In the genomic region with DNA sequence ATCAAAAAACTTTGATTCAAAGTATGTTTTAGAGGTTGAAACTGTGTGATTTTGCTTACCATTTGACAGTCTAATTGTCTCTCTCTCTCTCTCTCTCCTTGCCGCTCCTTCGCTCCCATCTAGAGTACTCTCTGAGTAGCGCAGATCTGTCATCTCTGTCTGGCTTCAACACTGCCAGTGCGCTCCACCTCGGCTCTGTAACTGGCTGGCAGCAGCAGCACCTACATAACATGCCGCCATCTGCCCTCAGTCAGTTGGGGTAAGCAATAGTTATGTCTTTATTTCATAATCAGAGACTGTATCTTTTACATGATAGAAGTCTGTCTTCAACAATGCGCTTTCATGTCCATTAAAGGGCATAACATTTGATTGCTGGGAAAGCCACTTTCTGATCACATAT, we compare ENCODE assay signal across 16 mouse cellular contexts.
DNase-seq lines count a peak whose midpoint lies in the region; ATAC-seq and TF ChIP-seq lines count a peak whose summit lies in the region.
"Had no signal": no experiment of that assay in that cellular context is flagged by ENCODE, and none has a peak within 500 bp of the region (broad histone marks: within the 10 kb centered on the region; RNA-seq: fewer than 3 reads in every experiment).

No protein-coding gene starts in this region.

- DNase-seq in forebrain, embryonic 11.5 days (ENCODE audit: low spot score): no peak
- no peak for DNase-seq in left cerebral cortex, adult 2 months (ENCODE audit: extremely low spot score in 1 of 2, low spot score in 2 of 2)
- DNase-seq in left cerebral cortex, adult 9 months (ENCODE audit: low spot score in 2 of 2): no peak
- peak; percentile 78 for DNase-seq in brain, adult 2 months (ENCODE audit: low read depth, low spot score)
- peak; percentile 14 for DNase-seq in embryo, embryonic 9.5 days (ENCODE audit: extremely low spot score)
- DNase-seq in ovary, adult 18-20 months (ENCODE audit: low spot score): no peak
- DNase-seq: gastrocnemius, postnatal 14 days; kidney, adult 18-20 months; kidney, postnatal 25 days; liver; lung, adult 18-20 months; lung, postnatal 4 days; thymus, postnatal 36 days had no signal

- H3K4me2 ChIP-seq in forebrain, embryonic 11.5 days (ENCODE audit: low read depth, low read length, severe bottlenecking): no peak overlapping the region
- no peak overlapping the region for H3K4me2 ChIP-seq in forebrain, embryonic 12.5 days
- H3K4me2 ChIP-seq: embryonic facial prominence, embryonic 12.5 days; neural tube, embryonic 13.5 days had no signal

- intact Hi-C loops in left cerebral cortex, adult 2 months (cut with DNase I): loop anchor here (5.0 to 10.0 kb wide), 6 partner anchors 281 to 1889 kb away; no protein-coding TSS in a partner anchor

- 0 out of 2 replicates have a peak, but pooled peaks have one; percentile 18 for ATAC-seq in forebrain, embryonic 11.5 days (replicated peaks; ENCODE audit: low FRiP score)
- no peak for ATAC-seq in forebrain, embryonic 12.5 days (ENCODE audit: low FRiP score)

- H3K4me1 ChIP-seq in forebrain, embryonic 11.5 days (replicated peaks; ENCODE audit: control insufficient read depth, insufficient read depth, low read length): peaks cover 3% of the 10 kb centered on the region; the same call in 1 of the 2 replicates
- peaks cover 5% of the 10 kb centered on the region for H3K4me1 ChIP-seq in forebrain, embryonic 12.5 days
- H3K4me1 ChIP-seq: embryonic facial prominence, embryonic 12.5 days had no signal

- no peaks in the 10 kb centered on the region for H3K9me3 ChIP-seq in forebrain, embryonic 11.5 days (ENCODE audit: control insufficient read depth, low read length)
- H3K9me3 ChIP-seq in forebrain, embryonic 12.5 days: no peaks in the 10 kb centered on the region
- H3K9me3 ChIP-seq: embryonic facial prominence, embryonic 12.5 days; neural tube, embryonic 13.5 days had no signal

- no peak overlapping the region for H3K9ac ChIP-seq in forebrain, embryonic 11.5 days (ENCODE audit: low read length)
- no peak overlapping the region for H3K9ac ChIP-seq in forebrain, embryonic 12.5 days
- H3K9ac ChIP-seq: embryonic facial prominence, embryonic 12.5 days; neural tube, embryonic 13.5 days had no signal

- H3K4me3 ChIP-seq in forebrain, embryonic 11.5 days (ENCODE audit: low read depth, low read length): no peak overlapping the region
- H3K4me3 ChIP-seq in forebrain, embryonic 12.5 days (replicated peaks): no peak overlapping the region
- H3K4me3 ChIP-seq in left cerebral cortex, adult 2 months: no peak overlapping the region
- H3K4me3 ChIP-seq: embryonic facial prominence, embryonic 12.5 days; neural tube, embryonic 13.5 days had no signal

- H3K36me3 ChIP-seq in forebrain, embryonic 11.5 days (ENCODE audit: control insufficient read depth, insufficient read depth, low read length): no peaks in the 10 kb centered on the region
- H3K36me3 ChIP-seq in forebrain, embryonic 12.5 days (replicated peaks): no peaks in the 10 kb centered on the region
- H3K36me3 ChIP-seq: embryonic facial prominence, embryonic 12.5 days; neural tube, embryonic 13.5 days had no signal

- TF ChIP-seq CTCF in left cerebral cortex, adult 2 months (IDR thresholded peaks at IDR 0.05): no peak; the same call in 1 of the 2 replicates

- 82% methylated on average over 7 of the region's 7 CpGs for WGBS in forebrain, embryonic 11.5 days
- 80% methylated on average over 7 of the region's 7 CpGs for WGBS in forebrain, embryonic 12.5 days

- H3K27ac ChIP-seq in forebrain, embryonic 11.5 days (ENCODE audit: low read depth, low read length): no peak overlapping the region
- H3K27ac ChIP-seq in forebrain, embryonic 12.5 days: no peak overlapping the region
- peak overlapping the region; percentile 73 for H3K27ac ChIP-seq in left cerebral cortex, adult 2 months
- H3K27ac ChIP-seq: embryonic facial prominence, embryonic 12.5 days; neural tube, embryonic 13.5 days had no signal

- H3K27me3 ChIP-seq in forebrain, embryonic 11.5 days (ENCODE audit: control insufficient read depth, insufficient read depth, low read length): no peaks in the 10 kb centered on the region
- H3K27me3 ChIP-seq in forebrain, embryonic 12.5 days: no peaks in the 10 kb centered on the region
- H3K27me3 ChIP-seq: embryonic facial prominence, embryonic 12.5 days; neural tube, embryonic 13.5 days had no signal

Comparison
In these comparisons a context has a peak if more than half of its experiments do, and no peak if none do; other contexts are left out.
1. DNase-seq: peak in brain, adult 2 months (single experiment) and embryo, embryonic 9.5 days (single experiment); none in forebrain, embryonic 11.5 days (single experiment), left cerebral cortex, adult 2 months (0 of 2), left cerebral cortex, adult 9 months (0 of 2) and ovary, adult 18-20 months (single experiment).